Mouse (Mus musculus): ENCODE data around the gene Epha4.

Epha4 gene

GRCm38 (mm10) chr1:77484766-77485596 is 29.9 kb downstream of the Epha4 start:
- DNase-seq (ENCODE audit: low read depth in 2 of 2, low spot score in 2 of 2) = no peak

GRCm38 (mm10) chr1:77475808-77476413 is 39.0 kb downstream of the Epha4 start:
- no peak for DNase-seq (ENCODE audit: low read depth in 2 of 2, low spot score in 2 of 2)

- no peak for DNase-seq (ENCODE audit: low read depth in 2 of 2, low spot score in 2 of 2)
Observed at GRCm38 (mm10) chr1:77473446-77474376, 41.2 kb downstream of the Epha4 start.

- no peak for DNase-seq (ENCODE audit: low read depth in 2 of 2, low spot score in 2 of 2)
Observed at GRCm38 (mm10) chr1:77472566-77472965, 42.3 kb downstream of the Epha4 start.

GRCm38 (mm10) chr1:77471447-77471846 is 43.4 kb downstream of the Epha4 start:
- DNase-seq (ENCODE audit: low read depth in 2 of 2, low spot score in 2 of 2) = no peak

GRCm38 (mm10) chr1:77471037-77471436 is 43.9 kb downstream of the Epha4 start:
- DNase-seq (ENCODE audit: low read depth in 2 of 2, low spot score in 2 of 2) = no peak

- no peak for DNase-seq (ENCODE audit: low read depth in 2 of 2, low spot score in 2 of 2)
Observed at GRCm38 (mm10) chr1:77468717-77469314, 46.1 kb downstream of the Epha4 start.

GRCm38 (mm10) chr1:77465524-77465923 is 49.4 kb downstream of the Epha4 start:
- DNase-seq (ENCODE audit: low read depth in 2 of 2, low spot score in 2 of 2) = no peak

- no peak for DNase-seq (ENCODE audit: low read depth in 2 of 2, low spot score in 2 of 2)
Observed at GRCm38 (mm10) chr1:77464108-77464507, 50.8 kb downstream of the Epha4 start.

- no peak for DNase-seq (ENCODE audit: low read depth in 2 of 2, low spot score in 2 of 2)
Observed at GRCm38 (mm10) chr1:77461877-77462615, 52.8 kb downstream of the Epha4 start.

- DNase-seq (ENCODE audit: low read depth in 2 of 2, low spot score in 2 of 2) = no peak
Observed at GRCm38 (mm10) chr1:77460831-77461629, 53.9 kb downstream of the Epha4 start.

GRCm38 (mm10) chr1:77458751-77459385 is 56.0 kb downstream of the Epha4 start:
- DNase-seq (ENCODE audit: low read depth in 2 of 2, low spot score in 2 of 2) = no peak

- DNase-seq (ENCODE audit: low read depth in 2 of 2, low spot score in 2 of 2) = no peak
Observed at GRCm38 (mm10) chr1:77457446-77457800, 57.5 kb downstream of the Epha4 start.

GRCm38 (mm10) chr1:77456695-77457445 is 58.0 kb downstream of the Epha4 start:
- DNase-seq (ENCODE audit: low read depth in 2 of 2, low spot score in 2 of 2) = no peak

- DNase-seq (ENCODE audit: low read depth in 2 of 2, low spot score in 2 of 2) = no peak
Observed at GRCm38 (mm10) chr1:77453811-77454210, 61.1 kb downstream of the Epha4 start.

- DNase-seq (ENCODE audit: low read depth in 2 of 2, low spot score in 2 of 2) = no peak
Observed at GRCm38 (mm10) chr1:77452721-77453120, 62.2 kb downstream of the Epha4 start.

GRCm38 (mm10) chr1:77451541-77451940 is 63.3 kb downstream of the Epha4 start:
- no peak for DNase-seq (ENCODE audit: low read depth in 2 of 2, low spot score in 2 of 2)

GRCm38 (mm10) chr1:77450201-77450600 is 64.7 kb downstream of the Epha4 start:
- no peak for DNase-seq (ENCODE audit: low read depth in 2 of 2, low spot score in 2 of 2)
